ENCODE assay signal across 29 mouse cellular contexts in the genomic region with DNA sequence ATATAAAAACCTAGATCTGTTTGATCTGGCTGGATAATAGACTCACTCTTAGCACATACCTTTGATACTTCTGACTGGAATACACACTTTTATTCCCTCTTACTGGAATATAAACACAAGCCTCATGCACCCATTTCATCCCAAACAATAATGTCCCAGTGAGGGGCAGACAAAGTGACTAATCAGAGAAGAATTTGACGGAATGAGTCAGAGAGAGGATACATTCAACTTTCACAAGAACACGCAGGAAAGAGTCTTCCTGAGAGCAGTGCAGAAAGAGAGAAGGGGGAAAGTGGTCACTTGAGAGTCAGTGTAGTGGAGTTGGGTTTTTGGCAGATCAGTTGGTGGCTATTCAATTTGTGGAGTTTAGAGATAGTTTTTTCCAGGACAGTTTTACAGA.
"Had no signal": no experiment of that assay in that cellular context is flagged by ENCODE, and none has a peak within 500 bp of the region (broad histone marks: within the 10 kb centered on the region; RNA-seq: fewer than 3 reads in every experiment).

No protein-coding gene starts in this region.

- DNase-seq: gastrocnemius, adult 2 months; gastrocnemius, postnatal 10 days; gastrocnemius, postnatal 25 days; heart, adult 18-20 months; heart, postnatal 10 days; heart, postnatal 4 days; kidney, adult 11 months; kidney, adult 2 months; kidney, adult 9 months; kidney, postnatal 14 days; kidney, postnatal 36 days; layer of hippocampus, adult 9-11 months; layer of hippocampus, postnatal 36 days; liver; liver, embryonic 13.5 days had no signal

- H3K4me3 ChIP-seq: gastrocnemius, adult 2 months; heart, embryonic 10.5 days; heart, embryonic 12.5 days; hindbrain, embryonic 10.5 days; hindbrain, embryonic 12.5 days; intestine, embryonic 15.5 days; kidney, embryonic 15.5 days; limb, embryonic 10.5 days; limb, embryonic 12.5 days; liver, embryonic 13.5 days; liver, embryonic 15.5 days had no signal

- H3K36me3 ChIP-seq: heart, embryonic 10.5 days; heart, embryonic 12.5 days; hindbrain, embryonic 10.5 days; hindbrain, embryonic 12.5 days; intestine, embryonic 15.5 days; kidney, embryonic 15.5 days; limb, embryonic 10.5 days; limb, embryonic 12.5 days; liver, embryonic 13.5 days; liver, embryonic 15.5 days had no signal

- ATAC-seq: hindbrain, embryonic 16.5 days; inflammation-experienced regulatory T-cells, adult 6 months; intestine, embryonic 15.5 days had no signal

- H3K9me3 ChIP-seq: heart, embryonic 10.5 days; heart, embryonic 12.5 days; hindbrain, embryonic 10.5 days; hindbrain, embryonic 12.5 days; intestine, embryonic 15.5 days; kidney, embryonic 15.5 days; limb, embryonic 10.5 days; limb, embryonic 12.5 days; liver, embryonic 13.5 days; liver, embryonic 15.5 days had no signal

- H3K27ac ChIP-seq: gastrocnemius, adult 2 months; heart, embryonic 10.5 days; hindbrain, embryonic 10.5 days; hindbrain, embryonic 12.5 days; hindbrain, embryonic 14.5 days; intestine, embryonic 15.5 days; kidney, embryonic 15.5 days; kidney, postnatal 0 days; limb, embryonic 10.5 days; limb, embryonic 12.5 days; liver, embryonic 13.5 days; liver, embryonic 15.5 days had no signal

- H3K27me3 ChIP-seq: heart, embryonic 12.5 days; hindbrain, embryonic 12.5 days; intestine, embryonic 15.5 days; kidney, embryonic 15.5 days; limb, embryonic 12.5 days; liver, embryonic 13.5 days; liver, embryonic 15.5 days had no signal

- H3K4me2 ChIP-seq: heart, embryonic 12.5 days; hindbrain, embryonic 12.5 days; hindbrain, embryonic 14.5 days; intestine, embryonic 15.5 days; kidney, embryonic 15.5 days; limb, embryonic 12.5 days; liver, embryonic 11.5 days; liver, embryonic 13.5 days; liver, embryonic 15.5 days had no signal

- H3K4me1 ChIP-seq: heart, embryonic 10.5 days; heart, embryonic 12.5 days; hindbrain, embryonic 10.5 days; hindbrain, embryonic 12.5 days; intestine, embryonic 15.5 days; kidney, embryonic 15.5 days; limb, embryonic 10.5 days; limb, embryonic 12.5 days; liver, embryonic 13.5 days; liver, embryonic 15.5 days had no signal

- H3K9ac ChIP-seq: heart, embryonic 12.5 days; hindbrain, embryonic 12.5 days; hindbrain, embryonic 14.5 days; intestine, embryonic 15.5 days; kidney, embryonic 15.5 days; limb, embryonic 12.5 days; liver, embryonic 13.5 days; liver, embryonic 15.5 days had no signal
